Mouse (Mus musculus) midbrain, embryonic 14.5 days (tissue): ENCODE results near the gene Klhl12. TPM values are rescaled to one million over a fixed set of nuclear protein-coding genes. Genes with fewer than 3 reads are reported as not detected.
A peak's percentile ranks its signal among the peaks of the same experiment; 100 is the strongest.
"Not testable (repeated sequence)": the region's sequence is repeated elsewhere in the genome, so short reads cannot be mapped to it uniquely, and the experiment has no call there.

Source experiments
- ATAC-seq: fragments of 200-750 bp; cut with Nextera tagmentation; 2 replicates; pipeline ENCODE4 v1.8.0; 2017; ENCODE audit warnings: moderate number of reproducible peaks, moderate library complexity; ENCODE audit not compliant: low FRiP score, low TSS enrichment
- DNase-seq: peaks from one replicate; pipeline ENCODE4 v3.0.0-alpha.2; 2015
- H3K27ac ChIP-seq: fragments of 300-500 bp; sonication (generic); replicated peaks from 2 replicates; pipeline ENCODE4 v1.5.1; 2014; ENCODE audit warnings: mild to moderate bottlenecking, low read depth, low read length, moderate library complexity
- H3K27me3 ChIP-seq: fragments of 300-500 bp; sonication (generic); 2 replicates; pipeline ENCODE4 v1.6.1; 2014; ENCODE audit warnings: low read length, control low read depth, mixed read lengths; ENCODE audit not compliant: control insufficient read depth, insufficient read depth
- H3K36me3 ChIP-seq: fragments of 300-500 bp; sonication (generic); 2 replicates; pipeline ENCODE4 v1.6.1; 2014; ENCODE audit warnings: low read length, control low read depth; ENCODE audit not compliant: control insufficient read depth, insufficient read depth
- H3K4me1 ChIP-seq: fragments of 300-500 bp; sonication (generic); 2 replicates; pipeline ENCODE4 v1.6.1; 2014; ENCODE audit warnings: mild to moderate bottlenecking, antibody characterized with exemption, low read length, control low read depth; ENCODE audit not compliant: control insufficient read depth, insufficient read depth
- H3K4me2 ChIP-seq: fragments of 300-500 bp; sonication (generic); 2 replicates; pipeline ENCODE4 v1.6.1; 2014; ENCODE audit warnings: mild to moderate bottlenecking, low read length, moderate library complexity
- H3K4me3 ChIP-seq: fragments of 300-500 bp; sonication (generic); replicated peaks from 2 replicates; pipeline ENCODE4 v1.5.1; 2014; ENCODE audit warnings: low read depth, low read length
- H3K9ac ChIP-seq: fragments of 300-500 bp; sonication (generic); replicated peaks from 2 replicates; pipeline ENCODE4 v1.6.1; 2014; ENCODE audit warnings: mild to moderate bottlenecking, low read length, moderate library complexity
- H3K9me3 ChIP-seq: fragments of 300-500 bp; sonication (generic); 2 replicates; pipeline ENCODE4 v1.6.1; 2016; ENCODE audit warnings: low read length, control low read depth, mixed read lengths; ENCODE audit not compliant: control insufficient read depth
- WGBS: fragments of 180-500 bp; shearing (Covaris S2); extraction: QIAGEN DNeasy Blood & Tissue Kit; methylation state at CpG from one replicate; pipeline ENCODE4 v1.1.7; 2014; 5-methylcytosine and 5-hydroxymethylcytosine counted together
- polyA plus RNA-seq: library from polyadenylated mRNA; unstranded; fragments of >200 nt; fragmentation: Nextera tagmentation; extraction: Ambion mirVana; gene quantifications from 2 replicates; pipeline ENCODE4 v1.2.1, GENCODE M21; 2014

The Klhl12 gene
- polyA plus RNA-seq, 1 experiment from 2014 or later: 34.4 TPM

DNA sequence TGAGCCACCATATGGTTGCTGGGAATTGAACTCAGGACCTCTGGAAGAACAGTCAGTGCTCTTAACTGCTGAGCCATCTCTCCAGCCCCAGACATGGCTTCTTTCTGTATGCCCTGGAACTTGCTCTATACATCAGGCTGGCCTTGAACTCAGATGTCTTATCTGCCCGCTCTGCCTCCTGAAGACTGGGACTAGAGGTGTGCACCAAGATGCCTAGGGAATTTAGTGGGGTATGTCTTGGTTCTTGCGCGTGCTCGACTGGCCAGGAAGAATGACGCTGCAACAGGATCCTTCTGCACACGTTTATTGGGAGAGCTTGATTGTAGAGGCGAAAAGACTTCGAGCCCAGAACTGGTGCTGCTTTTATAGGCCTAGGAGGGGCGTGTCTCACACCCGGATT lies 13.6 kb upstream of the Klhl12 start:
- not testable (repeated sequence) for H3K27ac ChIP-seq, H3K27me3 ChIP-seq, H3K4me1 ChIP-seq, H3K36me3 ChIP-seq, H3K4me2 ChIP-seq, H3K9me3 ChIP-seq, DNase-seq, H3K9ac ChIP-seq, H3K4me3 ChIP-seq, ATAC-seq
- WGBS: 91% methylated on average over 7 of the region's 10 CpGs

DNA sequence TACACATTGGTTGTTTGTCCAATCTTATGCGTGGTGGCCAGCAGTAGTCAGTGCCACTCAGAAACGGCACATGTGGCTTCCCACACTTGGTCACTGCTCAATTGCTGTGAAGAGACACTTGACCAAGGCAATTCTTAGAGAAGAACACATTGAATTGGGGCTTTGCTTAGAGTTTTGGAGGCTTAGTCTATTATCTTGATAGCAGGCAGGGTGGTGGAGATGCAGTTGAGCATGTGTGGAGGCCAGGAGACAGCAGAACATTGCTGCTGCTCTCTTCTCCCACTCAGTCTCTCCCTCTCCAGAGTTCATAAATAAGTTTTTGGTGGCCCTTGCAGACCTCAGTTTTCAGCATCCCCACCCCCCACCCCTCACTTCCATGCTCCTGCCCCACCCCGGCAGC lies 12.9 kb upstream of the Klhl12 start:
- Histone ChIP-seq H3K9ac (no peak overlapping the region), H3K4me3 (no peak overlapping the region), H3K27ac (no peak overlapping the region), H3K36me3 (no peaks in the 10 kb centered on the region), H3K4me1 (no peaks in the 10 kb centered on the region), H3K4me2 (no peak overlapping the region), H3K9me3 (no peaks in the 10 kb centered on the region), H3K27me3 (no peaks in the 10 kb centered on the region)
- WGBS: over 99% methylated on average over 3 of the region's 3 CpGs
- DNase-seq (no peak), ATAC-seq (no peak)

DNA sequence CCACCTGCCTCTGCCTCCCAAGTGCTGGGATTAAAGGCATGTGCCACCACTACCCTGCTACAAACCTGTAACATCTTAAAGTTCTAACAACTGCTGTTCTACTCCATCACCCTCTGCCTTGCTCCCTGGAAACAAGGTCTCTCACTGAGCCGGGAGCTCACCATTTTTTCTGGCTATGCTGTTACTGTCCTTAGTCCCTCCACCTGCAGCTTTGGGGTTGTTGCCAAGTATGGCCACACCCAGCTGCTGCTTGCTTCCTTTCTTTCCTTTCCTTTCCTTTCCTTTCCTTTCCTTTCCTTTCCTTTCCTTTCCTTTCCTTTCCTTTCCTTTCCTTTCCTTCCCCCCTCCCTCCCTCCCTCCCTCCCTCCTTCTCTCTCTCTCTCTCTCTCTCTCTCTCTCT lies 12.0 kb upstream of the Klhl12 start:
- H3K9ac ChIP-seq, H3K4me2 ChIP-seq, H3K4me1 ChIP-seq, H3K27ac ChIP-seq, H3K27me3 ChIP-seq, DNase-seq, ATAC-seq, H3K36me3 ChIP-seq, H3K4me3 ChIP-seq, H3K9me3 ChIP-seq: not testable (repeated sequence)
- WGBS: 100% methylated on average over 1 of the region's 1 CpGs

DNA sequence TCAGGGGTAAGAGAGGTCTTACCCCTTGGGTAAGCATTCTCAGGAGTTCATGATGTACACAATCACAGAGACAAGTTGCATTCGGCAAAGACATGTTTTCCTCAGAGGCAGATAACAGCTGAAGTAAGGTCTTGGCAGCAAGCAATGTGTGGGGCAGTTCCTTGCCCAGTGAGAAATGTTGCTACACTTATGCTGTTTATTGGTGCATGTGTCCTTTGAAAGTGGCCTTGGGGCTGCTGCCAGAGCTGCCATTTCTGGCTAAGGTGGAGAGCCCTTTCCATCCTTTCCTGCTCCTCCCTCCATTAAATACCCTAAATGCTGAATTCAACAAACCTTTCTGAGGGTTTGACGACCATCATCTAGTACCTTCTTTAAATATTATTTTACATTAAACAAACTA lies 9.9 kb upstream of the Klhl12 start:
- H3K4me3 ChIP-seq: no peak overlapping the region
- H3K4me2 ChIP-seq: no peak overlapping the region
- no peaks in the 10 kb centered on the region for H3K9me3 ChIP-seq
- no peaks in the 10 kb centered on the region for H3K36me3 ChIP-seq
- no peaks in the 10 kb centered on the region for H3K27me3 ChIP-seq
- H3K9ac ChIP-seq: no peak overlapping the region
- no peak for ATAC-seq
- no peaks in the 10 kb centered on the region for H3K4me1 ChIP-seq
- no peak overlapping the region for H3K27ac ChIP-seq
- DNase-seq: no peak
- WGBS: 90% methylated on average over 2 of the region's 2 CpGs

DNA sequence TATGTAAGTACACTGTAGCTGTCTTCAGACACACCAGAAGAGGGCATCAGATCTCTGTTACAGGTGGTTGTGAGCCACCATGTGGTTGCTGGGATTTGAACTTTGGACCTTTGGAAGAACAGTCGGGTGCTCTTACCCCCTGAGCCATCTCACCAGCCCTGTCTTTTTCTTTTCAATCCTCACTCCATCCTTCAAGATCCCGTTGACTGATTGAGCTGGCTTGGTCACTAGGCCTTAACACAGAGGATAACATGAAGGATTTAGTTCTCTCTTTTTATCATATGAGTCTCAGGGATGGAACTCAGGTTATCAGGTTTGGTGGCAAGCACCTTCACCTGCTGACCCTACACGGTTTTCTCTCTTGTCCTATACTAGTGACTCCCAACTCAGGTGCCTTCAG lies 6.8 kb upstream of the Klhl12 start:
- not testable (repeated sequence) for H3K4me2 ChIP-seq, H3K27me3 ChIP-seq, H3K36me3 ChIP-seq, H3K4me1 ChIP-seq, H3K27ac ChIP-seq, H3K9me3 ChIP-seq, H3K4me3 ChIP-seq, H3K9ac ChIP-seq, DNase-seq, ATAC-seq
- WGBS: 62% methylated on average over 3 of the region's 3 CpGs

DNA sequence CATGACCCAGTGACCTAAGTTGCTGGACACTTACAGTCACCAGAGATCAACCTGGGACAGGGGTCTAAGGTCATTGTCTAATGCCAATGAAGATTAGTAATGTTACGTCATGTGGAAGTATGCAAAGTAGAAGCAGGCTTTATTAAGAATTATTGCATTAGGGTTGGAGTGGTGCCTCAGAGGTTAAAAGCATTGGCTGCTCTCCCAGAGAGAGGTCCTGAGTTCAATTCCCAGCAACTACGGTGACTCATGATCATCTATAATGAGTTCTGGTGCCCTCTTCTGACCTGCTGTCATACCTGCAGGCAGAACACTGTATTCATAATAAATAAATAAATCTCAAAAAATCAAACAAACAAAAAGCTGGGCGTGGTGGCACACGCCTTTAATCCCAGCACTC lies 5.1 kb upstream of the Klhl12 start:
- Histone ChIP-seq H3K9ac (no peak overlapping the region), H3K4me1 (peaks cover 4% of the 10 kb centered on the region; the same call in 1 of the 2 replicates), H3K27me3 (no peaks in the 10 kb centered on the region), H3K36me3 (no peaks in the 10 kb centered on the region), H3K9me3 (no peaks in the 10 kb centered on the region), H3K4me2 (no peak overlapping the region), H3K27ac (no peak overlapping the region), H3K4me3 (no peak overlapping the region)
- 89% methylated on average over 4 of the region's 4 CpGs for WGBS
- DNase-seq (no peak), ATAC-seq (no peak)

DNA sequence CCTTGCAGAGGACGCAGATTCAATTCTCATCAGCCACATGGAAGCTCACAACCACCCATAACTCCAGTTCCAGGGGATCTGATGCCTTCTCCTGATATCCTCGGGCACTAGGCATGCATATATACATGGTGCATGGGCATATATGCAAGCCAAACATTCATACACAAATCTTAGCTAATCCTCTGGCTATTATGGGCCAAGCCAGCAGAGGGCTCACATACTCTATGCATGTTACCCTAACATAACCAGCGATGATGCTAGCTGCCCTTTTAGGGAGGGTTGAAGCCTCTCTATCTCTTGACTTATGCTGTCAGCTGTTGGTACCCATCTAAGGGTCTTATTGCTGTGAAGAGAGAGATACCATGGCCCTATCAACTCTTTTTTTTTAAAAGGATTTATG lies 4.3 kb upstream of the Klhl12 start:
- H3K36me3 ChIP-seq: no peaks in the 10 kb centered on the region
- H3K27me3 ChIP-seq: no peaks in the 10 kb centered on the region
- no peak overlapping the region for H3K27ac ChIP-seq
- no peak overlapping the region for H3K4me2 ChIP-seq
- DNase-seq: peak; percentile 72
- no peak for ATAC-seq
- H3K9me3 ChIP-seq: no peaks in the 10 kb centered on the region
- H3K4me1 ChIP-seq: peaks cover 7% of the 10 kb centered on the region; the same call in 1 of the 2 replicates
- 51% methylated on average over 3 of the region's 3 CpGs for WGBS
- H3K4me3 ChIP-seq: no peak overlapping the region
- H3K9ac ChIP-seq: no peak overlapping the region

DNA sequence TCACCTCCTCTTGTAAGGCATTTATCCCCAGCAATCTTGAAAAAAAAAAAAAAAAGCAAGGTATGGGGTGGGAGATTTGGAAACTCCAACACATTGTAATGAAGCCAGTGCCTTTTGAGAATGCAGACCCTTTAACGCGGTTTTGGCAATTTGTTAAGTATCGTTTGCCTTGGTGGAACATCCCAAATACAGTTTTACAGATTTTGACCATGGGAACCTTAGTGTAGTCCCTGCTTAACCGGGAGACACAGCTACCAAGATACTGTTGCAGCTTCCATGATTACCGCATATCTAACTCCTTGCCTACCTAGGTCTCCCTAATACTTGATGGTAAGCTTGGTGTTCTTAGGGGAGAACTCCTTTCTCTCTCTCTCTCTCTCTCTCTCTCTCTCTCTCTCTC lies 729 bp downstream of the Klhl12 start:
- Histone ChIP-seq H3K36me3 (peaks cover 18% of the 10 kb centered on the region), H3K4me1 (peaks cover 14% of the 10 kb centered on the region; the same call in 1 of the 2 replicates), H3K9ac (peak overlapping the region; percentile 86), H3K27ac (no peak overlapping the region), H3K4me3 (peak overlapping the region; percentile 96), H3K27me3 (no peaks in the 10 kb centered on the region), H3K9me3 (no peaks in the 10 kb centered on the region), H3K4me2 (peak overlapping the region; percentile 80)
- no peak for DNase-seq
- no peak for ATAC-seq
- 24% methylated on average over 5 of the region's 5 CpGs for WGBS

DNA sequence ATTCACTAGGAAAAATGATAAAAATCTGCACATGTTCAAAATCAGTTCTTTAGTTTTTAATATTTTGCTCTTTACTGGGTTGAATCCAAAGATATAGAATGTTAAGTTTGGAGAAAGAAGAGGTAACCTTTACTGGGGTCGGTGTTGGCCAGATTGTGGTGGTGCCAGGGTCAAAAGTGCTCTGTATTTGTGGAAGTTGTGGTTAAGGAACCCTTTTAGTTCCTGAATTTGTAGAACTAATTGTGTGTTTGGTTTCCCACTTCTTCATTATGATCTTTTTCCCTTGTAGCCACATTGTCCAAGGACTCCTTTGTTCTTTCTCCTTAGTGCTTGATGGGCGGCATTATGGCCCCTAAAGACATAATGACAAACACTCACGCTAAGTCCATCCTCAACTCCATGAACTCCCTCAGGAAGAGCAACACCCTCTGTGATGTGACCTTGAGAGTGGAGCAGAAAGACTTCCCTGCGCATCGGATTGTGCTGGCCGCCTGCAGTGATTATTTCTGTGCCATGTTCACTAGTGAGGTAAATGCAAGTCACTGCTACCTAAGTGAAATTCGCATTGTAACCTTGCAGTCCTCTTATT lies 2.9 kb downstream of the Klhl12 start:
- Histone ChIP-seq H3K9ac (no peak overlapping the region), H3K4me1 (peaks cover 14% of the 10 kb centered on the region; the same call in 1 of the 2 replicates), H3K27me3 (no peaks in the 10 kb centered on the region), H3K9me3 (no peaks in the 10 kb centered on the region), H3K4me2 (no peak overlapping the region), H3K36me3 (peaks cover 21% of the 10 kb centered on the region), H3K4me3 (no peak overlapping the region), H3K27ac (no peak overlapping the region)
- DNase-seq (no peak), ATAC-seq (no peak)
- WGBS: 92% methylated on average over 7 of the region's 7 CpGs
